Mouse (Mus musculus) mature B cell (primary cell): ENCODE measurements around the gene Kcnk5.

Experiments
- in situ Hi-C: fragments of 300-500 bp; cut with MboI; formaldehyde crosslinking; loops from 2 replicates; pipeline ENCODE4 v1.14.3; 2019

Gene Kcnk5

GRCm38 (mm10) chr14:20181466-20181921, at the start of gene Kcnk5:
Gene Kcnk5, minus strand, starts transcription at chr14:20181809.
- in situ Hi-C loops, result no loop called here

- in situ Hi-C loops, result no loop called here
Measured at GRCm38 (mm10) chr14:20230063-20230491, 48.5 kb upstream of the Kcnk5 start.

GRCm38 (mm10) chr14:20229437-20229836, 47.8 kb upstream of the Kcnk5 start:
- in situ Hi-C loops, result no loop called here

- in situ Hi-C loops, result no loop called here
Measured at GRCm38 (mm10) chr14:20228336-20228735, 46.7 kb upstream of the Kcnk5 start.

- in situ Hi-C loops, result no loop called here
Measured at GRCm38 (mm10) chr14:20226982-20227381, 45.4 kb upstream of the Kcnk5 start.

- in situ Hi-C loops, result no loop called here
Measured at GRCm38 (mm10) chr14:20226488-20226887, 44.9 kb upstream of the Kcnk5 start.

GRCm38 (mm10) chr14:20225525-20225924, 43.9 kb upstream of the Kcnk5 start:
- in situ Hi-C loops, result no loop called here

GRCm38 (mm10) chr14:20224576-20225218, 43.1 kb upstream of the Kcnk5 start:
- in situ Hi-C loops, result no loop called here

- in situ Hi-C loops, result no loop called here
Measured at GRCm38 (mm10) chr14:20224163-20224562, 42.6 kb upstream of the Kcnk5 start.

GRCm38 (mm10) chr14:20223253-20223652, 41.6 kb upstream of the Kcnk5 start:
- in situ Hi-C loops, result no loop called here

GRCm38 (mm10) chr14:20221083-20221482, 39.5 kb upstream of the Kcnk5 start:
- in situ Hi-C loops, result no loop called here

- in situ Hi-C loops, result no loop called here
Measured at GRCm38 (mm10) chr14:20219849-20220248, 38.2 kb upstream of the Kcnk5 start.

- in situ Hi-C loops, result no loop called here
Measured at GRCm38 (mm10) chr14:20217299-20217864, 35.8 kb upstream of the Kcnk5 start.

GRCm38 (mm10) chr14:20216561-20217298, 35.1 kb upstream of the Kcnk5 start:
- in situ Hi-C loops, result no loop called here

GRCm38 (mm10) chr14:20215826-20216225, 34.2 kb upstream of the Kcnk5 start:
- in situ Hi-C loops, result no loop called here

- in situ Hi-C loops, result no loop called here
Measured at GRCm38 (mm10) chr14:20214125-20214524, 32.5 kb upstream of the Kcnk5 start.

- in situ Hi-C loops, result no loop called here
Measured at GRCm38 (mm10) chr14:20211754-20212601, 30.4 kb upstream of the Kcnk5 start.

- in situ Hi-C loops, result no loop called here
Measured at GRCm38 (mm10) chr14:20209926-20210325, 28.3 kb upstream of the Kcnk5 start.

- in situ Hi-C loops, result no loop called here
Measured at GRCm38 (mm10) chr14:20208435-20208834, 26.8 kb upstream of the Kcnk5 start.

- in situ Hi-C loops, result no loop called here
Measured at GRCm38 (mm10) chr14:20205747-20206146, 24.1 kb upstream of the Kcnk5 start.

- in situ Hi-C loops, result no loop called here
Measured at GRCm38 (mm10) chr14:20203301-20203700, 21.7 kb upstream of the Kcnk5 start.

GRCm38 (mm10) chr14:20202655-20203181, 21.1 kb upstream of the Kcnk5 start:
- in situ Hi-C loops, result no loop called here
